Mouse (Mus musculus) liver, embryonic 16.5 days (tissue): ENCODE data around the gene Ccdc115. TPM values are rescaled to one million over a fixed set of nuclear protein-coding genes. Genes with fewer than 3 reads are reported as not detected.
A peak's percentile ranks its signal among the peaks of the same experiment; 100 is the strongest.

Source experiments
- ATAC-seq: fragments of 200-750 bp; cut with Nextera tagmentation; 2 replicates; pipeline ENCODE4 v1.8.0; 2017; ENCODE audit warnings: low read depth, mild to moderate bottlenecking, moderate number of reproducible peaks, moderate library complexity
- H3K27ac ChIP-seq: fragments of 300-500 bp; sonication (generic); 2 replicates; pipeline ENCODE4 v1.5.1; 2014; ENCODE audit warnings: mild to moderate bottlenecking, low read length
- H3K27me3 ChIP-seq: fragments of 300-500 bp; sonication (generic); 2 replicates; pipeline ENCODE4 v1.6.1; 2014; ENCODE audit warnings: low read depth, low read length, mixed read lengths; ENCODE audit not compliant: control insufficient read depth, insufficient read depth
- H3K36me3 ChIP-seq: fragments of 300-500 bp; sonication (generic); 2 replicates; pipeline ENCODE4 v1.6.1; 2014; ENCODE audit warnings: mild to moderate bottlenecking; ENCODE audit not compliant: control insufficient read depth, insufficient read depth
- H3K4me1 ChIP-seq: fragments of 300-500 bp; sonication (generic); 2 replicates; pipeline ENCODE4 v1.6.1; 2014; ENCODE audit warnings: low read depth, low read length, mixed read lengths; ENCODE audit not compliant: control insufficient read depth
- H3K4me2 ChIP-seq: fragments of 300-500 bp; sonication (generic); 2 replicates; pipeline ENCODE4 v1.6.1; 2014; ENCODE audit warnings: low read depth, low read length, mixed read lengths
- H3K4me3 ChIP-seq: fragments of 300-500 bp; sonication (generic); 2 replicates; pipeline ENCODE4 v1.5.1; 2014; ENCODE audit warnings: low read depth, mild to moderate bottlenecking, low read length
- H3K9ac ChIP-seq: fragments of 300-500 bp; sonication (generic); 2 replicates; pipeline ENCODE4 v1.6.1; 2014; ENCODE audit warnings: low read depth, low read length
- H3K9me3 ChIP-seq: fragments of 300-500 bp; sonication (generic); replicated peaks from 2 replicates; pipeline ENCODE4 v1.6.1; 2016; ENCODE audit warnings: low read length; ENCODE audit not compliant: control insufficient read depth
- WGBS: fragments of 180-500 bp; shearing (Covaris S2); extraction: QIAGEN DNeasy Blood & Tissue Kit; methylation state at CpG from one replicate; pipeline ENCODE4 v1.1.7; 2014; ENCODE audit not compliant: insufficient replicate concordance; 5-methylcytosine and 5-hydroxymethylcytosine counted together
- polyA plus RNA-seq: library from polyadenylated mRNA; unstranded; fragments of >200 nt; fragmentation: Nextera tagmentation; extraction: Ambion mirVana; gene quantifications from 2 replicates; pipeline ENCODE4 v1.2.1, GENCODE M21; 2015

Ccdc115 gene
- 20.8 and 23.0 TPM in 2 replicates for polyA plus RNA-seq

- H3K9me3 ChIP-seq = no peaks in the 10 kb centered on the region
- peaks cover 22% of the 10 kb centered on the region for H3K4me1 ChIP-seq
- no peaks in the 10 kb centered on the region for H3K27me3 ChIP-seq
- H3K9ac ChIP-seq = peak within 1 kb of the TSS; percentile 65
- ATAC-seq = peak; percentile 93
- peak within 1 kb of the TSS; percentile 73 for H3K4me3 ChIP-seq
- under 1% methylated on average over 48 of the region's 48 CpGs for WGBS
- H3K36me3 ChIP-seq = peaks cover 18% of the 10 kb centered on the region
- peak within 1 kb of the TSS; percentile 76 for H3K4me2 ChIP-seq
- H3K27ac ChIP-seq = peak within 1 kb of the TSS; percentile 67
These were observed at the start of gene Ccdc115, which contains the start of gene Imp4 for GRCm38 (mm10) chr1:34439215-34439960. TSS of gene Ccdc115 (minus strand) at chr1:34439672. TSS of gene Imp4 (plus strand) at chr1:34439851.

- Histone ChIP-seq H3K4me1 (no peaks in the 10 kb centered on the region; the same call in 1 of the 2 replicates), H3K27ac (no peak overlapping the region), H3K9me3 (no peaks in the 10 kb centered on the region), H3K9ac (no peak overlapping the region), H3K36me3 (no peaks in the 10 kb centered on the region), H3K27me3 (no peaks in the 10 kb centered on the region), H3K4me3 (no peak overlapping the region), H3K4me2 (no peak overlapping the region)
- no peak for ATAC-seq
- WGBS = 74% methylated on average over 3 of the region's 3 CpGs
These were observed 47.9 kb upstream of the Ccdc115 start for GRCm38 (mm10) chr1:34487383-34487782.

- no peaks in the 10 kb centered on the region for H3K9me3 ChIP-seq
- no peaks in the 10 kb centered on the region for H3K27me3 ChIP-seq
- H3K4me1 ChIP-seq = no peaks in the 10 kb centered on the region; the same call in none of the 2 replicates
- H3K36me3 ChIP-seq = no peaks in the 10 kb centered on the region
- peak overlapping the region; percentile 47 for H3K4me2 ChIP-seq
- 0 out of 2 replicates have a peak overlapping the region, but pooled peaks have one; percentile 54 for H3K27ac ChIP-seq
- peak; percentile 30; the same call in 1 of the 2 replicates for ATAC-seq
- peak overlapping the region; percentile 28 for H3K4me3 ChIP-seq
- 5% methylated on average over 25 of the region's 25 CpGs for WGBS
- no peak overlapping the region; the same call in 1 of the 2 replicates for H3K9ac ChIP-seq
These were observed 46.2 kb upstream of the Ccdc115 start for GRCm38 (mm10) chr1:34485461-34486188.

GRCm38 (mm10) chr1:34484470-34484869 lies 45.0 kb upstream of the Ccdc115 start:
- Histone ChIP-seq H3K4me3 (no peak overlapping the region), H3K27me3 (no peaks in the 10 kb centered on the region), H3K9me3 (no peaks in the 10 kb centered on the region), H3K4me1 (no peaks in the 10 kb centered on the region; the same call in none of the 2 replicates), H3K4me2 (no peak overlapping the region), H3K9ac (no peak overlapping the region), H3K27ac (no peak overlapping the region), H3K36me3 (no peaks in the 10 kb centered on the region)
- 43% methylated on average over 10 of the region's 10 CpGs for WGBS
- no peak for ATAC-seq

- H3K9ac ChIP-seq = no peak overlapping the region
- ATAC-seq = no peak
- H3K9me3 ChIP-seq = no peaks in the 10 kb centered on the region
- WGBS = 27% methylated on average over 5 of the region's 5 CpGs
- no peak overlapping the region for H3K4me2 ChIP-seq
- H3K27ac ChIP-seq = no peak overlapping the region
- no peak overlapping the region for H3K4me3 ChIP-seq
- H3K36me3 ChIP-seq = no peaks in the 10 kb centered on the region
- no peaks in the 10 kb centered on the region; the same call in none of the 2 replicates for H3K4me1 ChIP-seq
- H3K27me3 ChIP-seq = no peaks in the 10 kb centered on the region
These were observed 42.6 kb upstream of the Ccdc115 start for GRCm38 (mm10) chr1:34481920-34482669.

GRCm38 (mm10) chr1:34480801-34481200 lies 41.3 kb upstream of the Ccdc115 start:
- H3K4me1 ChIP-seq = no peaks in the 10 kb centered on the region; the same call in none of the 2 replicates
- H3K4me2 ChIP-seq = no peak overlapping the region
- no peaks in the 10 kb centered on the region for H3K27me3 ChIP-seq
- no peaks in the 10 kb centered on the region for H3K36me3 ChIP-seq
- 12% methylated on average over 5 of the region's 5 CpGs for WGBS
- H3K4me3 ChIP-seq = no peak overlapping the region
- no peak overlapping the region for H3K9ac ChIP-seq
- no peaks in the 10 kb centered on the region for H3K9me3 ChIP-seq
- H3K27ac ChIP-seq = no peak overlapping the region
- ATAC-seq = no peak

- H3K9me3 ChIP-seq = no peaks in the 10 kb centered on the region
- no peak overlapping the region for H3K4me2 ChIP-seq
- no peaks in the 10 kb centered on the region for H3K36me3 ChIP-seq
- ATAC-seq = no peak
- no peak overlapping the region for H3K27ac ChIP-seq
- WGBS = 18% methylated on average over 11 of the region's 11 CpGs
- no peaks in the 10 kb centered on the region for H3K27me3 ChIP-seq
- H3K4me3 ChIP-seq = no peak overlapping the region
- no peak overlapping the region for H3K9ac ChIP-seq
- no peaks in the 10 kb centered on the region; the same call in none of the 2 replicates for H3K4me1 ChIP-seq
These were observed 39.6 kb upstream of the Ccdc115 start for GRCm38 (mm10) chr1:34478891-34479655.
